Mouse (Mus musculus) heart, postnatal 0 days (tissue): Measurements from ENCODE around the gene Anxa6. TPM values are rescaled to one million over a fixed set of nuclear protein-coding genes. Genes with fewer than 3 reads are reported as not detected.

Source experiments
- ATAC-seq: fragments of 200-750 bp; cut with Nextera tagmentation; 2 replicates; pipeline ENCODE4 v1.8.0; 2017; ENCODE audit warnings: low read depth, moderate number of reproducible peaks, moderate library complexity; ENCODE audit not compliant: insufficient read depth
- DNase-seq: peaks from one replicate; pipeline ENCODE4 v3.0.0-alpha.2; 2016; ENCODE audit warnings: low spot score
- H3K27ac ChIP-seq: fragments of 300-500 bp; sonication (generic); 2 replicates; pipeline ENCODE4 v1.5.1; 2014; ENCODE audit warnings: low read depth, mild to moderate bottlenecking
- H3K27me3 ChIP-seq: fragments of 300-500 bp; sonication (generic); 2 replicates; pipeline ENCODE4 v1.6.1; 2014; ENCODE audit warnings: low read length, mixed read lengths; ENCODE audit not compliant: control insufficient read depth, insufficient read depth
- H3K36me3 ChIP-seq: fragments of 300-500 bp; sonication (generic); replicated peaks from 2 replicates; pipeline ENCODE4 v1.6.1; 2014; ENCODE audit warnings: low read length, mixed read lengths; ENCODE audit not compliant: control insufficient read depth, insufficient read depth
- H3K4me1 ChIP-seq: fragments of 300-500 bp; sonication (generic); 2 replicates; pipeline ENCODE4 v1.6.1; 2014; ENCODE audit warnings: antibody characterized with exemption; ENCODE audit not compliant: control insufficient read depth, insufficient read depth
- H3K4me2 ChIP-seq: fragments of 300-500 bp; sonication (generic); 2 replicates; pipeline ENCODE4 v1.6.1; 2014; ENCODE audit warnings: low read depth, mild to moderate bottlenecking, low read length, moderate library complexity
- H3K4me3 ChIP-seq: fragments of 300-500 bp; sonication (generic); 2 replicates; pipeline ENCODE4 v1.5.1; 2014; ENCODE audit warnings: low read depth, low read length
- H3K9ac ChIP-seq: fragments of 300-500 bp; sonication (generic); replicated peaks from 2 replicates; pipeline ENCODE4 v1.6.1; 2014; ENCODE audit warnings: low read depth, low read length, mixed read lengths
- H3K9me3 ChIP-seq: fragments of 300-500 bp; sonication (generic); replicated peaks from 2 replicates; pipeline ENCODE4 v1.6.1; 2016; ENCODE audit warnings: low read length; ENCODE audit not compliant: control insufficient read depth
- CTCF ChIP-seq: IDR thresholded peaks from 2 replicates; pipeline ENCODE4 v1.5.1; 2016; ENCODE audit warnings: antibody characterized with exemption, control low read depth, low read depth
- EP300 ChIP-seq: IDR thresholded peaks from 2 replicates; pipeline ENCODE4 v1.6.1; 2016; ENCODE audit warnings: antibody characterized with exemption, low read depth
- WGBS: fragments of 180-500 bp; shearing (Covaris S2); extraction: QIAGEN DNeasy Blood & Tissue Kit; methylation state at CpG from one replicate; pipeline ENCODE4 v1.1.7; 2014; 5-methylcytosine and 5-hydroxymethylcytosine counted together
- polyA plus RNA-seq: library from polyadenylated mRNA; unstranded; fragments of >200 nt; fragmentation: Nextera tagmentation; extraction: Ambion mirVana; gene quantifications from 2 replicates; pipeline ENCODE4 v1.2.1, GENCODE M21; 2015
- total RNA-seq: library from RNA; depleted of rRNA; stranded (reverse); fragments of >200 nt; gene quantifications from 2 replicates; pipeline ENCODE4 v1.2.3, GENCODE M21; 2014; ENCODE audit warnings: low replicate concordance

Gene Anxa6
- total and polyA plus RNA-seq, 2 experiments from 2014 or later = 250 to 306 TPM

GRCm38 (mm10) chr11:55041348-55041747 is 8.1 kb upstream of the Anxa6 start:
- Histone ChIP-seq H3K27ac (no peak overlapping the region), H3K9me3 (no peaks in the 10 kb centered on the region), H3K9ac (no peak overlapping the region), H3K36me3 (no peaks in the 10 kb centered on the region), H3K4me1 (no peaks in the 10 kb centered on the region), H3K4me2 (no peak overlapping the region), H3K27me3 (no peaks in the 10 kb centered on the region), H3K4me3 (no peak overlapping the region)
- TF ChIP-seq EP300 (no peak), CTCF (peak; percentile 42)
- DNase-seq (no peak), ATAC-seq (no peak)
- WGBS = 85% methylated on average over 4 of the region's 4 CpGs

GRCm38 (mm10) chr11:55039591-55039990 is 6.3 kb upstream of the Anxa6 start:
- peak; percentile 79 for DNase-seq
- Histone ChIP-seq H3K9ac (no peak overlapping the region), H3K27ac (no peak overlapping the region), H3K4me2 (no peak overlapping the region), H3K4me3 (no peak overlapping the region), H3K4me1 (no peaks in the 10 kb centered on the region), H3K9me3 (no peaks in the 10 kb centered on the region), H3K36me3 (no peaks in the 10 kb centered on the region), H3K27me3 (no peaks in the 10 kb centered on the region)
- WGBS = 4% methylated on average over 9 of the region's 9 CpGs
- peak; percentile 61 for ATAC-seq
- TF ChIP-seq EP300 = no peak
- peak; percentile 90 for TF ChIP-seq CTCF

- Histone ChIP-seq H3K36me3 (no peaks in the 10 kb centered on the region), H3K9me3 (no peaks in the 10 kb centered on the region), H3K4me1 (peaks cover 14% of the 10 kb centered on the region), H3K9ac (no peak overlapping the region), H3K4me2 (no peak overlapping the region), H3K27ac (no peak overlapping the region), H3K27me3 (no peaks in the 10 kb centered on the region), H3K4me3 (no peak overlapping the region)
- no peak for ATAC-seq
- no peak for DNase-seq
- no peak for TF ChIP-seq CTCF
- TF ChIP-seq EP300 = no peak
- WGBS = 44% methylated on average over 3 of the region's 3 CpGs
These were observed 3.4 kb upstream of the Anxa6 start for GRCm38 (mm10) chr11:55036601-55037000.

GRCm38 (mm10) chr11:55032286-55032685 is 959 bp downstream of the Anxa6 start:
- TF ChIP-seq EP300 (no peak), CTCF (no peak)
- Histone ChIP-seq H3K36me3 (no peaks in the 10 kb centered on the region), H3K4me3 (peak overlapping the region; percentile 90), H3K9ac (peak overlapping the region; percentile 89), H3K27me3 (no peaks in the 10 kb centered on the region), H3K4me1 (peaks cover 26% of the 10 kb centered on the region), H3K4me2 (peak overlapping the region; percentile 99), H3K27ac (peak overlapping the region; percentile 90), H3K9me3 (no peaks in the 10 kb centered on the region)
- DNase-seq (no peak), ATAC-seq (no peak)
- 4% methylated on average over 5 of the region's 5 CpGs for WGBS

- Histone ChIP-seq H3K27ac (peak overlapping the region; percentile 90), H3K4me1 (peaks cover 28% of the 10 kb centered on the region), H3K27me3 (no peaks in the 10 kb centered on the region), H3K9ac (peak overlapping the region; percentile 89), H3K4me3 (peak overlapping the region; percentile 90), H3K9me3 (no peaks in the 10 kb centered on the region), H3K4me2 (peak overlapping the region; percentile 99), H3K36me3 (no peaks in the 10 kb centered on the region)
- ATAC-seq (no peak), DNase-seq (no peak)
- no peak for TF ChIP-seq EP300
- 0% methylated on average over 1 of the region's 4 CpGs for WGBS
These were observed 1.3 kb downstream of the Anxa6 start for GRCm38 (mm10) chr11:55031991-55032280.

- DNase-seq = no peak
- peaks cover 33% of the 10 kb centered on the region for H3K4me1 ChIP-seq
- ATAC-seq = no peak
- no peaks in the 10 kb centered on the region for H3K9me3 ChIP-seq
- no peaks in the 10 kb centered on the region for H3K36me3 ChIP-seq
- no peak for TF ChIP-seq CTCF
- no peak for TF ChIP-seq EP300
- H3K27me3 ChIP-seq = no peaks in the 10 kb centered on the region
- H3K4me2 ChIP-seq = peak overlapping the region; percentile 99
- peak overlapping the region; percentile 89; the same call in 1 of the 2 replicates for H3K9ac ChIP-seq
- WGBS = 28% methylated on average over 10 of the region's 10 CpGs
- H3K27ac ChIP-seq = peak overlapping the region; percentile 90
- peak overlapping the region; percentile 90 for H3K4me3 ChIP-seq
These were observed 1.8 kb downstream of the Anxa6 start for GRCm38 (mm10) chr11:55031211-55031990.
